Mouse (Mus musculus) E14TG2a.4 (cell line): ENCODE measurements around the gene Zbtb24.

Experiments used
- CTCF ChIP-seq: conservative IDR thresholded peaks from 2 replicates; pipeline ENCODE4 v1.5.1; 2014; ENCODE audit warnings: low read length
- NANOG ChIP-seq: IDR thresholded peaks from 2 replicates; pipeline ENCODE4 v1.6.1; 2014; ENCODE audit warnings: borderline replicate concordance, low read length, mixed read lengths
- POU5F1 ChIP-seq: IDR thresholded peaks from 2 replicates; pipeline ENCODE4 v1.6.1; 2014; ENCODE audit warnings: low read length, borderline replicate concordance

DNA sequence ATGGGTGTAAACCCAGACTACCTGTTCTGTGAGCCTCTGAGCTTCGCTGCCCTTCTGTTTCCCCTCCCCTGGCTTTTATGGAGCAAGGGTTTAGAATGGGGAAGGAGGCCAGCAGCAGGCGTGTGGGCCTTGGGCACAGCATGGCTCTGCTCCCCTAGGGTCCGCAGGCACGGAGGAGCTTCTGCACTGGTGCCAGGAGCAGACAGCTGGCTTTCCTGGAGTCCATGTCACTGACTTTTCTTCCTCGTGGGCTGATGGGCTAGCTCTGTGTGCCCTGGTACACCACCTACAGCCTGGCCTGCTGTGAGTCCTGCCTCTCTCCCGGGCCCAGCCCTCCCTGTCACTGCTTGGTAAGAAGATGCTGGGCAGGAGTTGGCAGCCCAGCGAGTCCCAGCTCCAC is 32.3 kb downstream of the Zbtb24 start:
- no peak for TF ChIP-seq CTCF
- TF ChIP-seq POU5F1: no peak
- no peak for TF ChIP-seq NANOG
